Mouse (Mus musculus): ENCODE measurements around the gene Kif16b.

DNA sequence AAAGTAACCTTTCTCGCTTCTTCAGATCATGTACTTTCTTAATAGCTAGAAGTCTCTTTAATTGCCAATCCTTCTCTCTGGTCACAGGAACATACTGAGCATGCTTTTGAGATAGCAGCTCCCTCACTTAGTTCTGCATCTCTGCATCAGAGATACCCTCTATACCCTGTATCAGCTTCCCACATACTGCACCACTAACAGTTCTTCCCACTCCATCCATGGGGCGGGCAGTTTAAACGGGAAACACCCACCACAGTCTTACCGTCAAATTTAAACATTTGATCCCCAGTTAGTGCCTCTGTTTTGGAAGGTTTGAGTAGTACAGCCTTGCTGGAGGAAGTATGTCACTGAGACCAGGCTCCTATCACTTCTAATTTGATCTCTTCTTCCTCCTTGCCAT lies 142.1 kb downstream of the Kif16b start:
- TF ChIP-seq CTCF (IDR thresholded peaks at IDR 0.05; ENCODE audit: insufficient read depth, low read depth, low read length) (no peak), POLR2A (IDR thresholded peaks at IDR 0.05; ENCODE audit: insufficient read depth, low read depth, low read length) (no peak)

All from olfactory bulb, adult 2 months (tissue).